Mouse (Mus musculus) inflammation-experienced regulatory T-cells, adult 6 months (primary cell): ENCODE data around the gene Cpsf2. TPM values are rescaled to one million over a fixed set of nuclear protein-coding genes. Genes with fewer than 3 reads are reported as not detected.

Source experiments
- ATAC-seq: one replicate; pipeline ENCODE4 v1.8.0; 2017
- polyA plus RNA-seq, 3 experiments: library from polyadenylated mRNA; unstranded; fragments of 100-300 nt; shearing (Covaris generic); gene quantifications; one replicate each; pipeline ENCODE4 v1.2.1; 2017

Gene Cpsf2
- polyA plus RNA-seq, 3 experiments from 2014 or later = 16.2 to 25.8 (median 17.7) TPM

GRCm38 (mm10) chr12:101981559-101981958 is 5.8 kb downstream of the Cpsf2 start:
- no peak for ATAC-seq

GRCm38 (mm10) chr12:101982977-101983376 is 7.2 kb downstream of the Cpsf2 start:
- ATAC-seq = no peak

GRCm38 (mm10) chr12:101985110-101985509 is 9.3 kb downstream of the Cpsf2 start:
- ATAC-seq = peak; percentile 38

GRCm38 (mm10) chr12:101987659-101988058 is 11.9 kb downstream of the Cpsf2 start:
- ATAC-seq = no peak

- no peak for ATAC-seq
Observed at GRCm38 (mm10) chr12:101994576-101995467, 19.0 kb downstream of the Cpsf2 start.

GRCm38 (mm10) chr12:101998929-101999328 is 23.1 kb downstream of the Cpsf2 start:
- no peak for ATAC-seq

GRCm38 (mm10) chr12:102000785-102001184 is 25.0 kb downstream of the Cpsf2 start:
- no peak for ATAC-seq

GRCm38 (mm10) chr12:102008111-102008977 is 32.6 kb downstream of the Cpsf2 start:
- no peak for ATAC-seq

GRCm38 (mm10) chr12:102009551-102009950 is 33.8 kb downstream of the Cpsf2 start:
- ATAC-seq = no peak

GRCm38 (mm10) chr12:102014411-102014810 is 38.6 kb downstream of the Cpsf2 start:
- no peak for ATAC-seq

- no peak for ATAC-seq
Observed at GRCm38 (mm10) chr12:102015127-102015526, 39.3 kb downstream of the Cpsf2 start.

- ATAC-seq = no peak
Observed at GRCm38 (mm10) chr12:102021923-102022322, 46.1 kb downstream of the Cpsf2 start.

GRCm38 (mm10) chr12:102029184-102029583 is 53.4 kb downstream of the Cpsf2 start:
- ATAC-seq = no peak

GRCm38 (mm10) chr12:102029892-102030446 is 54.2 kb downstream of the Cpsf2 start:
- no peak for ATAC-seq

GRCm38 (mm10) chr12:102034934-102035333 is 59.1 kb downstream of the Cpsf2 start:
- ATAC-seq = no peak

- ATAC-seq = no peak
Observed at GRCm38 (mm10) chr12:102039861-102040260, 64.1 kb downstream of the Cpsf2 start.

- ATAC-seq = no peak
Observed at GRCm38 (mm10) chr12:102041699-102042098, 65.9 kb downstream of the Cpsf2 start.

- ATAC-seq = no peak
Observed at GRCm38 (mm10) chr12:102042247-102042646, 66.5 kb downstream of the Cpsf2 start.

GRCm38 (mm10) chr12:102043840-102044239 is 68.1 kb downstream of the Cpsf2 start:
- no peak for ATAC-seq

- no peak for ATAC-seq
Observed at GRCm38 (mm10) chr12:102054155-102054554, 78.4 kb downstream of the Cpsf2 start.

- ATAC-seq = no peak
Observed at GRCm38 (mm10) chr12:102055758-102056157, 80.0 kb downstream of the Cpsf2 start.
